Mouse (Mus musculus) CH12.LX (cell line): ENCODE data around the gene Iyd. TPM values are rescaled to one million over a fixed set of nuclear protein-coding genes. Genes with fewer than 3 reads are reported as not detected.

Source experiments
- DNase-seq: peaks from one replicate; pipeline ENCODE4 v3.0.0-alpha.2; 2013; ENCODE audit errors: extremely low read depth
- H3K27ac ChIP-seq: 2 replicates; pipeline ENCODE4 v1.5.1; 2012; ENCODE audit warnings: low read depth, mild to moderate bottlenecking, control low read depth, moderate library complexity; ENCODE audit not compliant: insufficient read depth
- H3K27me3 ChIP-seq: replicated peaks from 2 replicates; pipeline ENCODE3; 2012; ENCODE audit warnings: inconsistent platforms
- H3K36me3 ChIP-seq, 2 experiments: replicated peaks in 1 of 2; 2 replicates each; pipeline versions ENCODE3 to v1.6.1; 2012; ENCODE audit warnings: inconsistent platforms in 1 of 2, low read length in 1 of 2, mild to moderate bottlenecking in 1 of 2, mixed read lengths in 1 of 2, moderate library complexity in 1 of 2; ENCODE audit not compliant: control insufficient read depth in 1 of 2, insufficient read depth in 1 of 2
- H3K4me1 ChIP-seq, 2 experiments: 2 replicates each; pipeline ENCODE4 v1.6.1; 2012; ENCODE audit warnings: inconsistent platforms in 1 of 2, moderate library complexity in 1 of 2; ENCODE audit not compliant: insufficient read depth in 2 of 2, control insufficient read depth in 1 of 2
- H3K4me2 ChIP-seq: 2 replicates; pipeline ENCODE4 v1.6.1; 2012; ENCODE audit warnings: low read depth, mild to moderate bottlenecking, control low read depth; ENCODE audit not compliant: poor library complexity, insufficient read depth, severe bottlenecking
- H3K4me3 ChIP-seq, 3 experiments: fragments of 150-350 bp in 1 of 3; sonication (generic) in 1 of 3; replicated peaks in 1 of 3; 2 replicates each; pipeline versions ENCODE3 to v1.5.1; 2011 to 2012; ENCODE audit warnings: low read depth in 2 of 3, low read length in 2 of 3, mild to moderate bottlenecking in 2 of 3, moderate library complexity in 2 of 3, control low read depth in 1 of 3, improper control_type of control experiment in 1 of 3, inconsistent platforms in 1 of 3, mixed read lengths in 1 of 3; ENCODE audit not compliant: poor library complexity in 1 of 3
- H3K79me2 ChIP-seq: replicated peaks from 2 replicates; pipeline ENCODE4 v1.6.1; 2012; ENCODE audit warnings: mild to moderate bottlenecking, moderate library complexity; ENCODE audit not compliant: control insufficient read depth, poor library complexity, insufficient read depth, severe bottlenecking; ENCODE audit errors: extremely low read depth
- H3K9ac ChIP-seq: 2 replicates; pipeline ENCODE4 v1.6.1; 2012; ENCODE audit warnings: low read depth, mild to moderate bottlenecking, control low read depth, moderate library complexity; ENCODE audit not compliant: insufficient read depth
- H3K9me3 ChIP-seq: replicated peaks from 2 replicates; pipeline ENCODE3; 2012; ENCODE audit warnings: low read length, inconsistent platforms, mixed read lengths
- CHD1 ChIP-seq: IDR thresholded peaks from 2 replicates; pipeline ENCODE4 v1.6.1; 2012; ENCODE audit warnings: low read depth, low read length, improper control_type of control experiment, inconsistent platforms
- CTCF ChIP-seq, 2 experiments: IDR thresholded peaks in 1 of 2; conservative IDR thresholded peaks in 1 of 2; 2 replicates each; pipeline ENCODE4 v1.5.1; 2011 to 2012; ENCODE audit warnings: low read depth in 2 of 2, low read length in 2 of 2, improper control_type of control experiment in 1 of 2, inconsistent platforms in 1 of 2, mild to moderate bottlenecking in 1 of 2, moderate library complexity in 1 of 2
- EP300 ChIP-seq: IDR thresholded peaks from 2 replicates; pipeline ENCODE4 v1.6.1; 2011; ENCODE audit warnings: low read length, improper control_type of control experiment
- ETS1 ChIP-seq: conservative IDR thresholded peaks from 2 replicates; pipeline ENCODE4 v1.6.1; 2012; ENCODE audit warnings: low read depth, mild to moderate bottlenecking, inconsistent platforms, low read length, improper control_type of control experiment, moderate library complexity
- IRF4 ChIP-seq: IDR thresholded peaks from 2 replicates; pipeline ENCODE4 v1.6.1; 2014; ENCODE audit warnings: low read depth, mild to moderate bottlenecking, inconsistent platforms, low read length, improper control_type of control experiment
- JUN ChIP-seq: IDR thresholded peaks from 2 replicates; pipeline ENCODE4 v1.6.1; 2011; ENCODE audit warnings: low read depth, mild to moderate bottlenecking, low read length, improper control_type of control experiment, moderate library complexity; ENCODE audit not compliant: insufficient read depth
- JUND ChIP-seq: conservative IDR thresholded peaks from 2 replicates; pipeline ENCODE4 v1.6.1; 2011; ENCODE audit warnings: low read depth, low read length, improper control_type of control experiment
- MAFK ChIP-seq: IDR thresholded peaks from 2 replicates; pipeline ENCODE4 v1.6.1; 2011; ENCODE audit warnings: low read length, improper control_type of control experiment; ENCODE audit not compliant: insufficient replicate concordance
- MEF2A ChIP-seq: IDR thresholded peaks from 2 replicates; pipeline ENCODE4 v1.6.1; 2014; ENCODE audit warnings: low read depth, mild to moderate bottlenecking, inconsistent platforms, low read length, improper control_type of control experiment, borderline replicate concordance
- MXI1 ChIP-seq: IDR thresholded peaks from 2 replicates; pipeline ENCODE4 v1.6.1; 2011; ENCODE audit warnings: mild to moderate bottlenecking, low read depth, low read length, improper control_type of control experiment
- MYC ChIP-seq: IDR thresholded peaks from 2 replicates; pipeline ENCODE4 v1.6.1; 2011; ENCODE audit warnings: low read depth, mild to moderate bottlenecking, improper control_type of control experiment, low read length
- NRF1 ChIP-seq: IDR thresholded peaks from 2 replicates; pipeline ENCODE4 v1.6.1; 2014; ENCODE audit warnings: low read depth, mild to moderate bottlenecking, inconsistent platforms, low read length, improper control_type of control experiment, moderate library complexity
- POLR2AphosphoS2 ChIP-seq: IDR thresholded peaks from 2 replicates; pipeline ENCODE4 v1.6.1; 2011; ENCODE audit warnings: low read depth, low read length, improper control_type of control experiment
- RCOR1 ChIP-seq: conservative IDR thresholded peaks from 2 replicates; pipeline ENCODE4 v1.6.1; 2012; ENCODE audit warnings: low read depth, mild to moderate bottlenecking, inconsistent platforms, low read length, improper control_type of control experiment
- SMC3 ChIP-seq: IDR thresholded peaks from 2 replicates; pipeline ENCODE4 v1.6.1; 2011; ENCODE audit warnings: low read depth, low read length, improper control_type of control experiment
- ZKSCAN1 ChIP-seq: IDR thresholded peaks from 2 replicates; pipeline ENCODE4 v1.6.1; 2012; ENCODE audit warnings: low read depth, inconsistent platforms, low read length, improper control_type of control experiment, borderline replicate concordance
- dilution Hi-C: fragments of 300-500 bp; cut with MboI; formaldehyde crosslinking; loops from 2 replicates; pipeline ENCODE4 v1.14.3; 2020; ENCODE audit warnings: low sequenced_read_pairs; ENCODE audit not compliant: extremely low pct_unique_long_range_greater_than_20kb, extremely low pct_ligation_motif_present
- in situ Hi-C: fragments of 300-500 bp; cut with MboI; formaldehyde crosslinking; loops from 3 replicates; pipeline ENCODE4 v1.14.3; 2019; ENCODE audit warnings: low sequenced_read_pairs, low pct_ligation_motif_present, low pct_unique_long_range_greater_than_20kb, mixed read lengths
- polyA plus RNA-seq: library from polyadenylated mRNA; unstranded; fragments of >175 nt; gene quantifications from 2 replicates; pipeline ENCODE4 v1.2.1, GENCODE M21; 2012; ENCODE audit warnings: low read depth; ENCODE audit not compliant: insufficient read length
- total RNA-seq, 2 experiments: library from RNA; depleted of rRNA; stranded (reverse); fragments of 300-350 nt in 1 of 2; fragments of >200 nt in 1 of 2; gene quantifications; 2 replicates each; pipeline ENCODE4 v1.2.3; 2012 to 2014

Gene Iyd
- total and polyA plus RNA-seq, 3 experiments: not detected

GRCm38 (mm10) chr10:3562165-3562564, 22.1 kb downstream of the Iyd start:
- H3K9ac ChIP-seq: no peak overlapping the region
- no peaks in the 10 kb centered on the region for H3K27me3 ChIP-seq
- H3K4me2 ChIP-seq: no peak overlapping the region
- H3K79me2 ChIP-seq: no peaks in the 10 kb centered on the region
- dilution Hi-C loops: no loop called here
- peak; percentile 23 for TF ChIP-seq SMC3
- peak; percentile 55 to 74 for TF ChIP-seq CTCF (conservative IDR thresholded peaks at IDR 0.05 in 1 of 2, IDR thresholded peaks at IDR 0.05 in 1 of 2; ENCODE audit: low read depth in 2 of 2, low read length in 2 of 2)
- TF ChIP-seq MXI1: no peak
- TF ChIP-seq, all 38 proteins: peak for 2
- peak; percentile 31 for DNase-seq
- H3K9me3 ChIP-seq: no peaks in the 10 kb centered on the region
- H3K36me3 ChIP-seq: no peaks in the 10 kb centered on the region
- in situ Hi-C loops: no loop called here
- no peaks in the 10 kb centered on the region for H3K4me1 ChIP-seq
- H3K4me3 ChIP-seq: no peak overlapping the region
- H3K27ac ChIP-seq: no peak overlapping the region

- in situ Hi-C loops (no loop called here), dilution Hi-C loops (no loop called here)
- no peak overlapping the region for H3K27ac ChIP-seq
Observed at GRCm38 (mm10) chr10:3565126-3565525, 25.1 kb downstream of the Iyd start.

GRCm38 (mm10) chr10:3567821-3568220, 27.8 kb downstream of the Iyd start:
- Histone ChIP-seq H3K79me2 (no peaks in the 10 kb centered on the region), H3K36me3 (no peaks in the 10 kb centered on the region), H3K27ac (no peak overlapping the region)
- TF ChIP-seq JUND: no peak
- peak; percentile 40 to 45 for TF ChIP-seq CTCF (conservative IDR thresholded peaks at IDR 0.05 in 1 of 2, IDR thresholded peaks at IDR 0.05 in 1 of 2; ENCODE audit: low read depth in 2 of 2, low read length in 2 of 2)
- TF ChIP-seq, all 38 proteins: peak for 1
- Histone ChIP-seq H3K9me3 (no peaks in the 10 kb centered on the region), H3K4me1 (0 out of 4 replicates have a peak, but pooled peaks cover 0 to 3% of the 10 kb centered on the region in 2 experiments), H3K4me2 (no peak overlapping the region), H3K9ac (no peak overlapping the region), H3K27me3 (no peaks in the 10 kb centered on the region), H3K4me3 (no peak overlapping the region)
- in situ Hi-C loops: no loop called here
- dilution Hi-C loops: no loop called here
- peak; percentile 12 for DNase-seq

More at GRCm38 (mm10) chr10:3565126-3565525, 25.1 kb downstream of the Iyd start:
- Histone ChIP-seq H3K4me1 (no peaks in the 10 kb centered on the region), H3K9ac (no peak overlapping the region), H3K4me2 (no peak overlapping the region), H3K79me2 (no peaks in the 10 kb centered on the region), H3K4me3 (no peak overlapping the region), H3K9me3 (no peaks in the 10 kb centered on the region), H3K27me3 (no peaks in the 10 kb centered on the region), H3K36me3 (no peaks in the 10 kb centered on the region)
- DNase-seq: no peak
- TF ChIP-seq NRF1 (no peak), IRF4 (no peak), POLR2AphosphoS2 (no peak), EP300 (no peak), ETS1 (no peak), ZKSCAN1 (no peak), JUN (no peak), RCOR1 (no peak), CHD1 (no peak), CTCF (conservative IDR thresholded peaks at IDR 0.05 in 1 of 2, IDR thresholded peaks at IDR 0.05 in 1 of 2; ENCODE audit: low read depth in 2 of 2, low read length in 2 of 2) (no peak), MAFK (no peak), MYC (no peak), MEF2A (no peak)
